Mouse (Mus musculus) heart, adult 18-20 months (tissue): ENCODE measurements around the gene Gm11238. TPM values are rescaled to one million over a fixed set of nuclear protein-coding genes. Genes with fewer than 3 reads are reported as not detected.
"Not testable (repeated sequence)": the region's sequence is repeated elsewhere in the genome, so short reads cannot be mapped to it uniquely, and the experiment has no call there.

Experiments
- DNase-seq, 2 experiments: peaks; one replicate each; pipeline ENCODE4 v3.0.0; 2021 to 2022; ENCODE audit warnings: mixed read lengths in 1 of 2
- long read RNA-seq, 2 experiments: library from polyadenylated mRNA; stranded (forward); transcript quantifications; one replicate each; pipeline ENCODE4 v2.0.0; 2021
- total RNA-seq, 2 experiments: library from RNA; stranded (reverse); gene quantifications; 2 replicates each; pipeline ENCODE4 v1.2.3; 2021

Gene Gm11238
- not detected for total RNA-seq
- long read RNA-seq, experiment 1 = 0 reads
- long read RNA-seq, experiment 2 = 0 reads

DNA sequence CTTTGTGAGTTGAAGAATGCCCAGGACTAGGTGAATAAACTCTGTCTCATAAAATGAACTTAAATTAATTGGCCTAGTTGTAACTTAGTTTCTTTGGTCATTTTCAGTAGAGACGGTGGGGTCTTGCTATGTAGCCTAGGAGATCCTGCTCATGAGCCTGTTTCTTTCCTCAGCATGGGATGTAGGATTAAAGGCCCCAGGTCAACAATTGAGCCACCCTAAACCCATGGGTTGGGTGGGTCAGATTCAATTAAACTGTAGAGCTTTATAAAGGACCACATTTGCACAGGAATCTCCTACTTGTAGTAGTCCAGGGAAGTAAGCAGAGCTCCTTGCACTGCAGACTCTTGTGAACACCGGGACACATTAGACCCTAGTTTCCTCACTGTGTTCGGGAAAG is at the start of gene Gm11238:
Gm11238 (plus strand) TSS at position 301 of the 400 bp plus-strand sequence.
- not testable (repeated sequence) for DNase-seq

GRCm38 (mm10) chr4:73599248-73599647 is 8.4 kb upstream of the Gm11238 start:
- no peak for DNase-seq

DNA sequence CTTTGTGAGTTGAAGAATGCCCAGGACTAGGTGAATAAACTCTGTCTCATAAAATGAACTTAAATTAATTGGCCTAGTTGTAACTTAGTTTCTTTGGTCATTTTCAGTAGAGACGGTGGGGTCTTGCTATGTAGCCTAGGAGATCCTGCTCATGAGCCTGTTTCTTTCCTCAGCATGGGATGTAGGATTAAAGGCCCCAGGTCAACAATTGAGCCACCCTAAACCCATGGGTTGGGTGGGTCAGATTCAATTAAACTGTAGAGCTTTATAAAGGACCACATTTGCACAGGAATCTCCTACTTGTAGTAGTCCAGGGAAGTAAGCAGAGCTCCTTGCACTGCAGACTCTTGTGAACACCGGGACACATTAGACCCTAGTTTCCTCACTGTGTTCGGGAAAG is 15.0 kb downstream of the Gm11238 start, which contains the start of gene Gm11237:
Gm11237 (plus strand) TSS at position 301 of the 400 bp plus-strand sequence.
- DNase-seq = not testable (repeated sequence)

- not testable (repeated sequence) for DNase-seq
These were observed 30.1 kb downstream of the Gm11238 start, which contains the start of gene Gm11236 for GRCm38 (mm10) chr4:73637821-73638220. TSS of gene Gm11236 (plus strand) at chr4:73638121.

DNA sequence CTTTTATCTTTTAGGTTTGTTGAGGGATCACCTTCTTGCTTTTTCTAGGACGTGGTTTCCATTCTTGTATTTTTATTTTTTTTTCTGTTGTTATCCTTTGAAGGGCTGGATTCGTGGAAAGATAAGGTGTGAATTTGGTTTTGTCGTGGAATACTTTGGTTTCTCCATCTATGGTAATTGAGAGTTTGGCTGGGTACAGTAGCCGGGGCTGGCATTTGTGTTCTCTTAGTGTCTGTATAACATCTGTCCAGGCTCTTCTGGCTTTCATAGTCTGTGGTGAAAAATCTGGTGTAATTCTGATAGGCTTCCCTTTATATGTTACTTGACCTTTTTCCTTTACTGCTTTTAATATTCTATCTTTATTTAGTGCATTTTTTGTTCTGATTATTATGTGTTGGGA is 54.2 kb downstream of the Gm11238 start:
- not testable (repeated sequence) for DNase-seq

- DNase-seq = not testable (repeated sequence)
These were observed 60.4 kb downstream of the Gm11238 start, which contains the start of gene Gm11239 for GRCm38 (mm10) chr4:73668054-73668453. TSS of gene Gm11239 (plus strand) at chr4:73668354.

GRCm38 (mm10) chr4:73683216-73683615 is 75.5 kb downstream of the Gm11238 start, which contains the start of gene Gm428:
TSS of gene Gm428 (plus strand) at chr4:73683516.
- DNase-seq = not testable (repeated sequence)

Other genes starting within 250 kb of the Gm11238 start
- not detected for gene Gm11487, start 202.8 kb upstream of the Gm11238 start, total RNA-seq
- not detected for gene Gm11237, start 15.1 kb downstream of the Gm11238 start, total RNA-seq
- gene Gm11236, start 30.2 kb downstream of the Gm11238 start, total RNA-seq = not detected
- not detected for gene Gm11239, start 60.5 kb downstream of the Gm11238 start, total RNA-seq
- not detected for gene Gm428, start 75.6 kb downstream of the Gm11238 start, total RNA-seq
- 1 to 10 TPM in 1 of 2 experiments, under 1 TPM in 1; 0.74 to 1.2 TPM for gene Rasef, start 183.1 kb downstream of the Gm11238 start, total RNA-seq